Mouse (Mus musculus) lung, postnatal 0 days (tissue): ENCODE measurements at regions not wholly inside any gene's neighbourhood (a gene's known extent, or its start where the extent isn't known, plus 50 kb on each side); places are given as distances from the start of the nearest gene placed in this dataset.

Experiments
- CTCF ChIP-seq: IDR thresholded peaks from 2 replicates; pipeline ENCODE4 v1.5.1; 2016; ENCODE audit warnings: antibody characterized with exemption, mild to moderate bottlenecking
- EP300 ChIP-seq: IDR thresholded peaks from 2 replicates; pipeline ENCODE4 v1.6.1; 2016; ENCODE audit warnings: antibody characterized with exemption, mild to moderate bottlenecking, control low read depth

GRCm38 (mm10) chr6:109848313-109848712 is 797.1 kb upstream of the Grm7 start:
- TF ChIP-seq CTCF (no peak), EP300 (no peak)
